Mouse (Mus musculus): ENCODE measurements at regions not wholly inside any gene's neighbourhood (a gene's known extent, or its start where the extent isn't known, plus 50 kb on each side); places are given as distances from the start of the nearest gene placed in this dataset.
A peak's percentile ranks its signal among the peaks of the same experiment; 100 is the strongest.

DNA sequence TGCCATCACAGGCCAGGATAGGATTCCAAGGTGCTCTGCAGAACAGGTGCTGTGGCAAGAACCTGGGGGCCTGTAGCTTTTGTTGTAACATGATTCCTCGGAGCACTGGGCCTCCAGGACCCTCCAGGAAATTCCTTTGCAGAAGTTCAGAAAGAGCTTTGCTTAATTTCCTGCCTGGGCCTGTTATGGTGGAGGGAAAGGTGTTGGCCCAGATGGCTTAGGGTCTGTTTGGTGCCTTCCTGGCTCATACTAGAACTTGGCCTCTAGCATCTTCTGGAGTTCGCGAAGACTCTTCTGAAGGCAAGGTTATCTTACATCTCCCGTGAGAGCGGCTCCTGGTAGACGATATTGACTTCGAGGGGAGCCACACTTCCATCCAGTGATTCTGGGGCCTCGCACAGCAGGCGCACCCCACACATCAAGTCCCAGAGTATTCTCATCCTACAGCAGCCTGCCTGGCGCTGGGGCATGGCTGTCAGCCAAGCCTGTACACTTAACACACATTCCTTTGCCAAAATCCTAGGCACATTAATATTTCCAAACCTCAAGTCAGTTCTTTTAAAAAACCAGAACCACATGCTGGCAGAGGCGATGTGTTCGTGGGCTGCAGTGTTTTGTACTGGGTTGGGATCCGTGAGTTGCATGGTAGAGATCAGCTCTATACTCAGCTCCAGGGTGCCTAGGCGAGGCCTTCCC is 54.5 kb upstream of the Cxcl14 start:
- DNase-seq (ENCODE audit: low spot score in 2 of 2), result peak in 1 of 2 experiments; percentile 14

GRCm38 (mm10) chr13:56351401-56351735 is 55.0 kb upstream of the Cxcl14 start:
- no peak for DNase-seq (ENCODE audit: low spot score in 2 of 2)

DNA sequence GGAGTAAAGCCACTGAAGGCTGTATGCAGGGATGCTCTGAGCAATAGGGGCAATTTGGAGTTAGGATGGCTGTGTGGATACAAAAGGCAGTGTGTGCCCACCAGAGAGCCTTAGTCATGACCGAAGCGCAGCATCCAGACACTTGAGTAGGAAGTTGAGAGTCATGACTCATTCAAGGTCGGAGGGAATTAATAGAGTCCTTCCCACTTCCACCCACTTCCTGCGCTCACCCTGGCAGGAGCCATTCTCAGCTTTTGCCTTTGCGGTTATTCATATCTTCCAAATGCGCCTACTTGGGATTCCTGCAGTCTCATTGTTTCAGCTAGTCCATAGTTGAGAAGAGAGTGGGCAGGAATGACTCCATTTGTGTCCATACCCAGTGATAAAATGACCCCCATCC is 56.1 kb upstream of the Cxcl14 start:
- DNase-seq (ENCODE audit: low spot score in 2 of 2), result no peak

DNA sequence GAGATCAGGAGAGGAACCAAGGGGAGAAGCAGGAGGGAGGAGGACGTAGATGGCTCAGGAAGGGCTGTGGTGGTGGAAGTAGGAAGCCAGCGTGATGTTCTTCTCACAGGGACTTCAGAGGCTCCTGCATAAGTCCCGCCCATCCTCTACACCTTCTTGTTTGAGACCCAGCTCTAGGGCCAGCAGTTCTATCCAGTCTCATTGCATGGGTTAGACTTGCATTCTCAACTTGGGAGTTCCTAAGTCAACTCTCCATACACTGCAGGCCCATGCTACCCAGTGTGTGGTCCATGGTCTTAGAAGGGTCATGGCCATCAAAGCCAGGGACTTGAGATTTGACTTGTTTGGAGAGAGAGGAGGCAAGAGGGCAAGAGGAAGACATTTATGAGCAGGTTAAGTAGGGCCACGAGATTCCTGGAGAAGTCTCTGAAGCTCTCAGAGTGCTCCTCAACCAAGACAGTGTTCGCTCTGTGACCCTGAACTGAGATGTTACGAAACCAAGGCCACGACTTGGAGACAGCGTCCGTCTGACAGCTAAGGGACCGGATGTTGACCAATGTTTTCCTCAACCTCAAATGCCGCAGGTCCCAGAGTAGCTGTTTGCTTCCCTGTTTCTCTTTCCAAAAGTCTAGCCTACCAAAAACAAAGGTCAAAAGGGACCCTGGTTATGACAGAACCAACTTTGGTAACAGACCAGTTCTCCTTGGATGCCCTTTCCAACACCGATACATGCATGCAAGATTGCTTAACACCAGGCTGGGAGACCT is 56.7 kb upstream of the Cxcl14 start:
- peak in 1 of 2 experiments; percentile 52 for DNase-seq (ENCODE audit: low spot score in 2 of 2)

DNA sequence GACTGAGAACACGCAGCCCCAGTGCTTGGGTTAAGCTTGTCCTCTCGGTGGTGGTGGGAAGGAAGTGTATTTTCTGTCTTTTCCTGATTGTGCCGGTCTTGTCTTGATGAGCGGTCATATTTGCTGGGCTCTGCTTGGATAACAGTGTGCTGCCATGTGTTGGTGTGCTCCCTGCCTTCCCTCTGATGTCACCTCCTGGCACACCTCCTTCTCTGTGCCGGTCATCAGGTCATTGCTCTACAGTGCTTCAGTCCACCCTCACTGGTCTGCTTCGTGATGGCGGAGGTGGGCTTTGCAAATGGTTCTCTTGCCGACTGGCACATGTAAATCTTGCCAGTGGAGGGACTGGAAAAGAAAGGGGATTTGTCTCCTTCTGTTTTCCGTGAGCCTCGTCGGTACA is 57.6 kb upstream of the Cxcl14 start:
- no peak for DNase-seq (ENCODE audit: low spot score in 2 of 2)

GRCm38 (mm10) chr13:56354630-56355029 is 58.3 kb upstream of the Cxcl14 start:
- DNase-seq (ENCODE audit: low spot score in 2 of 2), result no peak

GRCm38 (mm10) chr13:56356999-56357398 is 60.6 kb upstream of the Cxcl14 start:
- DNase-seq (ENCODE audit: low spot score in 2 of 2), result no peak

DNA sequence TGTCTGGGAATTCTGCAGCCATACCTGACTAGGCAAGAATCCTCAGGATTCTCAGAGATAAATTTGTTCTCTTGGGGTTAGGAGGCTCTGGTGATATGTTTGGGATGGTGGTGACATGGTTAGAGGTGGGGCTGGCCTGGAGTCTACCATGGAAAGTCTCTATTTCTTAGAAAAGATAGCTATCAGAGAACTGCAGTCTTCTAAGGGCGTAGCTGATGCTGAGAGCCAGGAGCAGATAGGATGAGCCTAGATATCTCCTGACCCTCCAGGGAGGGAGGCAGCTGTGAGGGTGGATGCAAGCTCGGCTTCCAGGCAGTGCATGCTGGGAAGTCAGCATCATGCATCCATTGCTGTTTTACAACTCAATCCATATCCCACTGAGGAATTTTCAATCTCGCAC is 61.6 kb upstream of the Cxcl14 start:
- DNase-seq (ENCODE audit: low spot score in 2 of 2), result no peak

DNA sequence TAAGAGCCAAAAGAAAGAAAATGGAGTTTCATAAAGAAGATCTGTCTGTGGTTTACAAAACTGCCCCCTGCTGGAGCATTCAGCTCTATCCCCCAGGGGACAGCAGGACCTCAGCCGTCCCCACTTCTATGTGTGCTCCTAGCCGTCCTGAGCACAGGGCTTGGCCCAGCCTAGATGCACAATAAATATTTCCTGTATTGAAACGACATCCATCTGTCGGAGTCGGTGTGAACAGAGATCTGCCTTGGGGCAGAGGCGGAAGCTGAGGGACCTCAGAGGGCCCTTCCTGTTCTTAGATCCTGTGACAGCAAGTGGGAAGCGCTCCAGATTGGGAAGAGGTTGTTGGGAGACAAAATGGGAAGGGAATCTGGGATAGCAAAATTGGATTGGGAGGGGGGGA is 62.5 kb upstream of the Cxcl14 start:
- DNase-seq (ENCODE audit: low spot score in 2 of 2), result no peak

GRCm38 (mm10) chr13:56359554-56359953 is 63.2 kb upstream of the Cxcl14 start:
- DNase-seq (ENCODE audit: low spot score in 2 of 2), result no peak

DNA sequence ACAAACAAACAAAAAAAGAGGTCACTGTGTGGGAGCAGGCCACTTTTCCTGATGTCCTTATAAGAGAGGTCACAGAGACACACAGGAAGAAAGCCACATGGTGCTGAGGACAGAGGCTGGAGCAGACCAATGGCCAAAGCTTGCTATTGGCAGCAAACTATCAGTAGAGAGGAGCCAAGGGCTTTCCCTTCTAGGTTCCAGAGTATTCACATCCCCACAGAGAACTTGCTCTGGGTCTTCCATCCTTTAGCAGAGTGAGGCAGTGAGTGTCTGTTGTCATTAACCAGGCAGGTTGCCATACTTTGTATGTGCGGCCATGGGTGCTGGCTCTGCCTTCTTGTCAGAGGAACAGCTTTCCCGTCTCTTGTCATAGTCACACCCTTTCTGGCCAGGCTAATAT is 64.5 kb upstream of the Cxcl14 start:
- no peak for DNase-seq (ENCODE audit: low spot score in 2 of 2)

GRCm38 (mm10) chr13:56362238-56362637 is 64.2 kb upstream of the Gm3045 start:
- DNase-seq (ENCODE audit: low spot score in 2 of 2), result no peak

DNA sequence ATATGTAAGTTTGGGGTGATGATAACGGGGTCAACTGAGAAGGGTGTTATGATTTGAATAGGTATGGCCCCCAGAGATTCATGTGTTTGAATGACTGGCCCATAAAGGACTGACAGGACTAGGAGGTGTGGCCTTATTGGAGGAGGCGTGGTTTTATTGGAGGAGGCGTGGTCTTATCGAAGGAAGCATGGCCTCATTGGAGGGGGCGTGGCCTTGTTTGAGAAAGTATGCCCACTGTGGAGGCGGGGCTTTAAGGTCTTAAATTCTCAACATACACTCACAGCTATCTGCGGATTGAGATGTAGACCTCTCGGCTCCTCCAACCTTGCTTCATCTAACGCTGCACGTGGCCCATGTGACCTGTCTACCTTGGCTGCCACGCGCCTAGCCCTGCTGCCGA is 63.7 kb upstream of the Gm3045 start:
- DNase-seq (ENCODE audit: low spot score in 2 of 2), result no peak

DNA sequence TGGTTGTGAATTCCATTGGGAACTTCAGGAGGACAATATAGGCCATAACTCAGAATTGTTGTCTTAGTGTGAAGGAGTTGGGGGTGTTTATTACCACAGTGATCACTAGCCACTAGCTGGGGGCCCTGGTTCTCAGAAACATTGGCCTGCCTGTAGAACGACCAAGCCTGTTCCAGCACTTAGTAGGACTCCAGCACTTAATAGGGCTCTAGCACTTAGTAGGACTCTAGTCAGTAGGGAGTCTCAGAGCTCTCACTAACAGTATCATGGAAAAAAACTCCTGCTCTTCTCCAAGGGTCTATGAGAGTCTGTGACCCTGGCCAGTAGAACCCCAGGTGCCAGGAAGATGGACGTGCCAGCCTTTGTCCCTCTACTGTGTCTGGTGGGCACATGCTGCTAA is 56.8 kb upstream of the Gm3045 start:
- DNase-seq (ENCODE audit: low spot score in 2 of 2), result no peak

- DNase-seq (ENCODE audit: low spot score in 2 of 2), result no peak
Observed at GRCm38 (mm10) chr13:56371374-56371773, 55.0 kb upstream of the Gm3045 start.

GRCm38 (mm10) chr13:56372003-56372725 is 54.2 kb upstream of the Gm3045 start:
- DNase-seq (ENCODE audit: low spot score in 2 of 2), result no peak

DNA sequence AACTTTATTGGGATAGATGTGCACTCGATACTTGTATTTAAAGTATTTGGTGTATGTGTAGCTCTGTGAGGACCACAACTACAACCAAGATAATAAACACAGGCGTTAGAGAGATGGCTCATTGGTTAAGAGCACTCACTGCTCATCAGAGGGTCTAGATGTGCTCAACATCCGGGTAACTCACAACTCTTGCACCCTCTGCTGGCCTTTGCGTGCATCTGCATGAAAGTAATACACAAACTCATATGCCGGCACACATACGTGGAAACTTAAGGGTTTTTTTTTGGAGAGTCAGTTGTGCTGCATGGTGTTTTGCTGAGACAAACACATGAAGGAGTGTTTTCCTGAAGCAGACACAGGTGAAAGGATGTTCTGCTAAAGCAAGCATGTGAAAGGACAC is 53.7 kb upstream of the Gm3045 start:
- DNase-seq (ENCODE audit: low spot score in 2 of 2), result no peak

All from urinary bladder, postnatal 36 days (tissue).